Mouse (Mus musculus) lung, embryonic 16.5 days (tissue): ENCODE results near the gene Gm1527. TPM values are rescaled to one million over a fixed set of nuclear protein-coding genes. Genes with fewer than 3 reads are reported as not detected.

Experiments used
- polyA plus RNA-seq: library from polyadenylated mRNA; unstranded; fragments of >200 nt; fragmentation: Nextera tagmentation; extraction: Ambion mirVana; gene quantifications from 2 replicates; pipeline ENCODE4 v1.2.1, GENCODE M21; 2015

The Gm1527 gene
- polyA plus RNA-seq, 1 experiment from 2014 or later = not detected

Other genes starting within 250 kb of the Gm1527 start
- 0.28 and 0.64 TPM in 2 replicates for gene Slc2a2, start 194.7 kb upstream of the Gm1527 start, polyA plus RNA-seq
- gene Eif5a2, start 111.3 kb upstream of the Gm1527 start, polyA plus RNA-seq = 9.3 and 9.7 TPM in 2 replicates
- gene Rpl22l1, start 87.2 kb upstream of the Gm1527 start, polyA plus RNA-seq = 383 and 408 TPM in 2 replicates
- 18.5 and 24.2 TPM in 2 replicates for gene Egfem1, start 189.4 kb downstream of the Gm1527 start, polyA plus RNA-seq